Mouse (Mus musculus) MEL (cell line): ENCODE data around the gene Krt1. TPM values are rescaled to one million over a fixed set of nuclear protein-coding genes. Genes with fewer than 3 reads are reported as not detected.

Experiments
- DNase-seq: peaks from one replicate; pipeline ENCODE4 v3.0.0; 2011; ENCODE audit warnings: low read depth, low spot score
- H3K27ac ChIP-seq: 2 replicates; pipeline ENCODE4 v1.5.1; 2012; ENCODE audit warnings: low read depth, mild to moderate bottlenecking, control low read depth, low read length, moderate library complexity; ENCODE audit not compliant: control insufficient read depth
- H3K27me3 ChIP-seq, 2 experiments: fragments of 150-350 bp in 1 of 2; sonication (generic) in 1 of 2; 2 replicates each; pipeline ENCODE4 v1.6.1; 2012; ENCODE audit warnings: low read length in 2 of 2, mild to moderate bottlenecking in 2 of 2, improper control_type of control experiment in 1 of 2, moderate library complexity in 1 of 2; ENCODE audit not compliant: insufficient read depth in 2 of 2, control insufficient read depth in 1 of 2
- H3K36me3 ChIP-seq, 2 experiments: 2 replicates each; pipeline ENCODE4 v1.6.1; 2012 to 2014; ENCODE audit warnings: low read length in 2 of 2, improper control_type of control experiment in 1 of 2, inconsistent platforms in 1 of 2, mild to moderate bottlenecking in 1 of 2; ENCODE audit not compliant: insufficient read depth in 2 of 2, control insufficient read depth in 1 of 2
- H3K4me1 ChIP-seq, 2 experiments: fragments of 150-350 bp in 1 of 2; sonication (generic) in 1 of 2; 2 replicates each; pipeline ENCODE4 v1.6.1; 2012; ENCODE audit warnings: low read length in 2 of 2, improper control_type of control experiment in 1 of 2, mild to moderate bottlenecking in 1 of 2; ENCODE audit not compliant: insufficient read depth in 2 of 2, control insufficient read depth in 1 of 2
- H3K4me3 ChIP-seq, 2 experiments: fragments of 150-350 bp in 1 of 2; sonication (generic) in 1 of 2; 2 replicates each; pipeline ENCODE4 v1.5.1; 2012; ENCODE audit warnings: low read depth in 2 of 2, low read length in 2 of 2, mild to moderate bottlenecking in 2 of 2, moderate library complexity in 2 of 2, control low read depth in 1 of 2, improper control_type of control experiment in 1 of 2; ENCODE audit not compliant: control insufficient read depth in 1 of 2, insufficient read depth in 1 of 2
- H3K79me2 ChIP-seq: 2 replicates; pipeline ENCODE4 v1.6.1; 2012; ENCODE audit warnings: mild to moderate bottlenecking, low read length, moderate library complexity; ENCODE audit not compliant: control insufficient read depth, poor library complexity, insufficient read depth
- H3K9ac ChIP-seq: 2 replicates; pipeline ENCODE4 v1.6.1; 2012; ENCODE audit warnings: low read depth, mild to moderate bottlenecking, control low read depth, low read length, moderate library complexity; ENCODE audit not compliant: control insufficient read depth, poor library complexity, severe bottlenecking
- H3K9me3 ChIP-seq: fragments of 150-350 bp; sonication (generic); replicated peaks from 2 replicates; pipeline ENCODE4 v1.6.1; 2012; ENCODE audit warnings: mild to moderate bottlenecking, low read length, improper control_type of control experiment, moderate library complexity; ENCODE audit not compliant: insufficient read depth
- BHLHE40 ChIP-seq: IDR thresholded peaks from 2 replicates; pipeline ENCODE4 v1.6.1; 2012; ENCODE audit warnings: low read depth, mild to moderate bottlenecking, inconsistent platforms, low read length, improper control_type of control experiment, borderline replicate concordance
- CHD1 ChIP-seq: IDR thresholded peaks from 2 replicates; pipeline ENCODE4 v1.6.1; 2012; ENCODE audit warnings: low read depth, mild to moderate bottlenecking, inconsistent platforms, low read length, improper control_type of control experiment
- CHD2 ChIP-seq: IDR thresholded peaks from 2 replicates; pipeline ENCODE4 v1.6.1; 2011; ENCODE audit warnings: low read length, improper control_type of control experiment
- E2F4 ChIP-seq: IDR thresholded peaks from 2 replicates; pipeline ENCODE4 v1.6.1; 2011; ENCODE audit warnings: low read depth, low read length, improper control_type of control experiment, borderline replicate concordance
- ELF1 ChIP-seq: IDR thresholded peaks from 2 replicates; pipeline ENCODE4 v1.6.1; 2014; ENCODE audit warnings: low read depth, mild to moderate bottlenecking, inconsistent platforms, low read length, improper control_type of control experiment, moderate library complexity
- ETS1 ChIP-seq: IDR thresholded peaks from 2 replicates; pipeline ENCODE4 v1.6.1; 2012; ENCODE audit warnings: low read depth, mild to moderate bottlenecking, inconsistent platforms, low read length, improper control_type of control experiment, moderate library complexity
- GABPA ChIP-seq: IDR thresholded peaks from 2 replicates; pipeline ENCODE4 v1.6.1; 2012; ENCODE audit warnings: low read depth, mild to moderate bottlenecking, inconsistent platforms, low read length, improper control_type of control experiment, moderate library complexity
- KAT2A ChIP-seq: conservative IDR thresholded peaks from 2 replicates; pipeline ENCODE4 v1.6.1; 2012; ENCODE audit warnings: low read depth, low read length, improper control_type of control experiment, inconsistent platforms
- MAFK ChIP-seq: IDR thresholded peaks from 2 replicates; pipeline ENCODE4 v1.6.1; 2011; ENCODE audit warnings: low read depth, mild to moderate bottlenecking, low read length, improper control_type of control experiment, borderline replicate concordance
- MAX ChIP-seq: IDR thresholded peaks from 2 replicates; pipeline ENCODE4 v1.6.1; 2011; ENCODE audit warnings: low read length, improper control_type of control experiment
- MAZ ChIP-seq: IDR thresholded peaks from 2 replicates; pipeline ENCODE4 v1.6.1; 2012; ENCODE audit warnings: low read depth, mild to moderate bottlenecking, inconsistent platforms, low read length, improper control_type of control experiment
- MEF2A ChIP-seq: IDR thresholded peaks from 2 replicates; pipeline ENCODE4 v1.6.1; 2014; ENCODE audit warnings: low read depth, mild to moderate bottlenecking, inconsistent platforms, low read length, improper control_type of control experiment; ENCODE audit not compliant: poor library complexity, insufficient replicate concordance, severe bottlenecking; ENCODE audit errors: extremely low read depth
- MXI1 ChIP-seq: IDR thresholded peaks from 2 replicates; pipeline ENCODE4 v1.6.1; 2011; ENCODE audit warnings: mild to moderate bottlenecking, low read depth, low read length, improper control_type of control experiment
- NRF1 ChIP-seq: IDR thresholded peaks from 2 replicates; pipeline ENCODE4 v1.6.1; 2014; ENCODE audit warnings: low read depth, mild to moderate bottlenecking, inconsistent platforms, low read length, improper control_type of control experiment, moderate library complexity; ENCODE audit not compliant: poor library complexity, insufficient read depth, severe bottlenecking
- POLR2AphosphoS2 ChIP-seq: IDR thresholded peaks from 2 replicates; pipeline ENCODE4 v1.6.1; 2011; ENCODE audit warnings: low read length, improper control_type of control experiment
- POLR2AphosphoS5 ChIP-seq: IDR thresholded peaks from 2 replicates; pipeline ENCODE4 v1.6.1; 2012; ENCODE audit warnings: low read depth, borderline replicate concordance, mild to moderate bottlenecking, inconsistent platforms, low read length, moderate library complexity, mixed read lengths
- SMC3 ChIP-seq: IDR thresholded peaks from 2 replicates; pipeline ENCODE4 v1.6.1; 2011; ENCODE audit warnings: low read depth, low read length, improper control_type of control experiment
- TAL1 ChIP-seq: IDR thresholded peaks from 2 replicates; pipeline ENCODE4 v1.6.1; 2012; ENCODE audit warnings: mild to moderate bottlenecking, inconsistent platforms, low read length, moderate library complexity, mixed read lengths
- TCF12 ChIP-seq: IDR thresholded peaks from 2 replicates; pipeline ENCODE4 v1.6.1; 2014; ENCODE audit warnings: low read depth, mild to moderate bottlenecking, inconsistent platforms, low read length, improper control_type of control experiment, moderate library complexity
- UBTF ChIP-seq: IDR thresholded peaks from 2 replicates; pipeline ENCODE4 v1.6.1; 2012; ENCODE audit warnings: low read depth, mild to moderate bottlenecking, inconsistent platforms, low read length, improper control_type of control experiment, moderate library complexity, borderline replicate concordance; ENCODE audit not compliant: insufficient read depth
- USF1 ChIP-seq: IDR thresholded peaks from 2 replicates; pipeline ENCODE4 v1.6.1; 2014; ENCODE audit warnings: low read depth, mild to moderate bottlenecking, inconsistent platforms, low read length, improper control_type of control experiment, moderate library complexity
- USF2 ChIP-seq, 2 experiments: IDR thresholded peaks; 2 replicates each; pipeline ENCODE4 v1.6.1; 2011 to 2012; ENCODE audit warnings: improper control_type of control experiment in 2 of 2, low read length in 2 of 2, borderline replicate concordance in 1 of 2, inconsistent platforms in 1 of 2, low read depth in 1 of 2, mild to moderate bottlenecking in 1 of 2; ENCODE audit not compliant: insufficient read depth in 1 of 2
- ZKSCAN1 ChIP-seq: IDR thresholded peaks from 2 replicates; pipeline ENCODE4 v1.6.1; 2012; ENCODE audit warnings: low read depth, mild to moderate bottlenecking, inconsistent platforms, low read length, improper control_type of control experiment, moderate library complexity
- ZMIZ1 ChIP-seq: IDR thresholded peaks from 2 replicates; pipeline ENCODE4 v1.6.1; 2012; ENCODE audit warnings: low read depth, mild to moderate bottlenecking, inconsistent platforms, low read length, improper control_type of control experiment, moderate library complexity
- ZNF384 ChIP-seq: IDR thresholded peaks from 2 replicates; pipeline ENCODE4 v1.6.1; 2012; ENCODE audit warnings: low read depth, mild to moderate bottlenecking, inconsistent platforms, low read length, improper control_type of control experiment
- polyA plus RNA-seq, 2 experiments: library from polyadenylated mRNA; stranded (reverse) in 1 of 2; unstranded in 1 of 2; fragments of >175 nt in 1 of 2; fragments of >200 nt in 1 of 2; gene quantifications; 2 replicates each; pipeline versions ENCODE4 v1.2.1 to v1.2.4; 2012; ENCODE audit warnings: low replicate concordance in 2 of 2, low read depth in 1 of 2; ENCODE audit not compliant: insufficient read length in 2 of 2, insufficient read depth in 1 of 2, missing spikeins in 1 of 2
- total RNA-seq: library from RNA; depleted of rRNA; stranded (reverse); fragments of 300-350 nt; gene quantifications from 2 replicates; pipeline ENCODE4 v1.2.3, GENCODE M21; 2012

Gene Krt1
- total and polyA plus RNA-seq, 3 experiments: not detected

DNA sequence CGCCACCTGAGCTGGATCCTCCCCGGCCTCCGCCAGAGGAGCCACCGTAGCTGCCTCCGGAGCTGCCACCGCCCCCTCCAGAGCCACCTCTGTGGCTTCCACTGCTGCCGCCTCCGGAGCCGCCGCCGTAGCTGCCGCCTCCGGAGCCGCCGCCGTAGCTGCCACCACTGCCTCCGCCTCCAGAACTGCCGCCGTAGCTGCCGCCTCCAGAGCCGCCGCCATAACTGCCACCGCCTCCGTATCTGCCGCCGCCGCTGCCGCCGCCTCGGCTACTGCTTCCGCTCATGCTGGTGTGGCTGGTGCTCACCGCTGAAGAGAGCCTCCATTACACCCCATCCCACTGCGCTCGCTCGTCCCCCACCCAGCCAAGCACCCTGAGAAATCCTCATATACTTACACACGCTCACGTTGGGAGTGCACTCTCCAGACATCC, 4.6 kb downstream of the Krt1 start:
- no peaks in the 10 kb centered on the region for H3K36me3 ChIP-seq
- no peaks in the 10 kb centered on the region for H3K79me2 ChIP-seq
- no peaks in the 10 kb centered on the region for H3K4me1 ChIP-seq
- TF ChIP-seq ZKSCAN1 (no peak), USF1 (no peak)
- no peak overlapping the region for H3K27ac ChIP-seq
- H3K27me3 ChIP-seq: peaks cover 0 to 4% of the 10 kb centered on the region in 2 experiments; a peak in 2 of 4 replicates
- H3K9ac ChIP-seq: no peak overlapping the region
- no peak overlapping the region for H3K4me3 ChIP-seq
- no peaks in the 10 kb centered on the region for H3K9me3 ChIP-seq
- DNase-seq: no peak

DNA sequence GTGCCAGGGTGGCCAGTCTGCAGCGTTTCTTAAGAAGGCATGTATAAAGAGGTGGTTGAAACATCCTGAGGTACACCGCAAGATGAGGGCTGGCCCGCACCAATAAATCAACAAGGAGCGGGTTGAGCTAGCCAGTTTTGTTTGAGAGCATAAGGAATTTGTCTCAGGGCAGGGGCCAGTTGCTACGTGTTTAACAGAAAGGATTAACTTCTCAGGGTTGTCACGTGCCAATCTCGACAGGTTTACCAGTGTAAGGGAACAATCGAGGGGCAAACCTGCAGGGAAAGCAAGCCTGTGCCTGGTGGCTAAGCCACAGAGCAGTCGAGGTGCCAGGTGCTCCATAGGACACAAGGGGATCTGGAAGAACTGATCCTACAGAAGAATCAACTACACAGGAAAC, 7.4 kb downstream of the Krt1 start:
- Histone ChIP-seq H3K9ac (no peak overlapping the region), H3K27me3 (0 out of 4 replicates have a peak, but pooled peaks cover 0 to 1% of the 10 kb centered on the region in 2 experiments), H3K79me2 (no peaks in the 10 kb centered on the region), H3K27ac (no peak overlapping the region), H3K4me1 (no peaks in the 10 kb centered on the region), H3K4me3 (no peak overlapping the region), H3K9me3 (no peaks in the 10 kb centered on the region), H3K36me3 (no peaks in the 10 kb centered on the region)
- TF ChIP-seq CHD1 (no peak), CHD2 (no peak), E2F4 (no peak), TAL1 (no peak), ZNF384 (no peak), USF1 (no peak), ZMIZ1 (no peak), MAZ (no peak), TCF12 (no peak), SMC3 (no peak), NRF1 (no peak), MXI1 (no peak), USF2 (IDR thresholded peaks at IDR 0.05; ENCODE audit: borderline replicate concordance in 1 of 2, insufficient read depth in 1 of 2, low read depth in 1 of 2, low read length in 2 of 2) (no peak)
- no peak for DNase-seq

GRCm38 (mm10) chr15:101834784-101835328, 15.7 kb downstream of the Krt1 start:
- Histone ChIP-seq H3K9ac (no peak overlapping the region), H3K9me3 (no peaks in the 10 kb centered on the region), H3K27ac (no peak overlapping the region), H3K79me2 (no peaks in the 10 kb centered on the region), H3K4me1 (no peaks in the 10 kb centered on the region), H3K36me3 (no peaks in the 10 kb centered on the region), H3K4me3 (no peak overlapping the region), H3K27me3 (peaks cover 1 to 6% of the 10 kb centered on the region in 2 experiments; a peak in 2 of 4 replicates)
- no peak for DNase-seq
- TF ChIP-seq ZNF384 (no peak), ELF1 (no peak), MEF2A (no peak), UBTF (no peak), ZMIZ1 (no peak), MAX (no peak), POLR2AphosphoS2 (no peak), MAFK (no peak), ETS1 (no peak), GABPA (no peak), MXI1 (no peak), BHLHE40 (no peak), POLR2AphosphoS5 (no peak), KAT2A (no peak), TAL1 (no peak)
